Mouse (Mus musculus): ENCODE measurements at regions not wholly inside any gene's neighbourhood (a gene's known extent, or its start where the extent isn't known, plus 50 kb on each side); places are given as distances from the start of the nearest gene placed in this dataset.

DNA sequence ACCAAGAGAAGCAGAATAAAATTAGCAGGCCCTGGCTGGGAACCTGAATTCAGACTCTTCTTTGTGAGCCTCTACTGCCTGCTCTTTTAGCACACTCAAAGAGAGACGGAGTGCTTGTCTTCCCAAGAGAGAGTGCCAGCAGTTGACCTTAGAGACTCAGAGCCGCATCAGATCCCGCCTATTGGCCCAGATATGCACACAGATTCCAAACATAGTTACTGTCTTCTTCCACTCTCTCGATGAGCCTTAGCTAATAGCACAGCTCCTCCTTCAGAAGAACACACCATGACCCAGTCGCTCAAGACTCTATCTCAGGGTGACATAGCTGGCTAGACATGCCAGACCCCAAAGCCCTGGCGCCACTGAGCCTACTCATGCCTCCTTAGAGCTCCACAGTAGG lies 139.8 kb downstream of the Fgf18 start:
- Histone ChIP-seq H3K9me3 (replicated peaks) (no peaks in the 10 kb centered on the region), H3K4me1 (peaks cover 4% of the 10 kb centered on the region; the same call in 1 of the 2 replicates), H3K4me3 (no peak overlapping the region), H3K27ac (replicated peaks) (no peak overlapping the region), H3K27me3 (ENCODE audit: low read depth, poor library complexity, severe bottlenecking) (no peaks in the 10 kb centered on the region), H3K36me3 (no peaks in the 10 kb centered on the region)
- DNase-seq (ENCODE audit: low spot score) = no peak
- WGBS = 84% methylated on average over 6 of the region's 6 CpGs

DNA sequence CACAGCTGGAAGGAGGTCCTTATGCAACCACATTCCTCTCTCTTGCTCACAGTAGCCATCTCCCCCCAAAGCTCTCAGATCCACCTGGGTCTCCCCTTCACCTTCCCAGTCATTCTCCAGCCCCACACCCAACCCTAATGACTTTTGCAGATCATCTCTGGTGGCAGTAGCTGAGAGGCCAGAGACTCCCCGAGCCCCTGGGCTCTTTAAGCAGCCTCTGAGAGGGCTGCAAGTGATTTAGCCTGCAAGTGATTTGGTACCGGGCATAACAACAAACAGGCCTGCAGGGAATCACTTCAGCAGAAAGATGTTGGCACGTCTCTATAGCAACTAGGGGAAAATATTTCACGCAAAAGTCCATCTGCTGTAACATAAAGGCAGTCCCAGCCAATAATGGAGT lies 142.0 kb downstream of the Fgf18 start:
- Histone ChIP-seq H3K4me1 (peaks cover 4% of the 10 kb centered on the region; the same call in 1 of the 2 replicates), H3K9me3 (replicated peaks) (no peaks in the 10 kb centered on the region), H3K4me3 (no peak overlapping the region), H3K36me3 (no peaks in the 10 kb centered on the region), H3K27me3 (ENCODE audit: low read depth, poor library complexity, severe bottlenecking) (no peaks in the 10 kb centered on the region), H3K27ac (replicated peaks) (no peak overlapping the region)
- DNase-seq (ENCODE audit: low spot score) = no peak
- WGBS = 59% methylated on average over 4 of the region's 4 CpGs

DNA sequence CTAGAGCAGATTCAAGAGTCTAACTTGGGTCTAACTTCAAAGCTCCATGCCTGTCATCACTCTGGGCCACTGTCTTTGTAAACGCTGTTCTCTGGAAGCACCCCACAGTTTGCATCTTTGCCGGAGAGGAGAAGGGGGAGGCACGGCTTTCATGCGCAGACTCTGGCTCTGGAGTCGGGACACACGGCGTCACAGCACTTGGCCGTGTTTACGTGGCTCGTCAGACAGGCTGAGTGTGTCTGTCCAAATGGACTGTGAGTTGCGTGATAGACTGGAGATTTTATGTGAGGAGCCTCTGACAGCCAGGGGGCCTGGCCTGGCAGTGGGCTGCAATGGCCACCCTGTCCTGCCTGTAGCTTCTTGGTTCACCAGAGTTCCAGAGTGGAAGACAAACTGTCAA lies 142.6 kb downstream of the Fgf18 start:
- H3K27me3 ChIP-seq (ENCODE audit: low read depth, poor library complexity, severe bottlenecking) = no peaks in the 10 kb centered on the region
- 92% methylated on average over 11 of the region's 11 CpGs for WGBS
- no peak for DNase-seq (ENCODE audit: low spot score)
- H3K4me3 ChIP-seq = no peak overlapping the region
- peaks cover 4% of the 10 kb centered on the region; the same call in 1 of the 2 replicates for H3K4me1 ChIP-seq
- no peaks in the 10 kb centered on the region for H3K36me3 ChIP-seq
- no peak overlapping the region for H3K27ac ChIP-seq (replicated peaks)
- no peaks in the 10 kb centered on the region for H3K9me3 ChIP-seq (replicated peaks)

DNA sequence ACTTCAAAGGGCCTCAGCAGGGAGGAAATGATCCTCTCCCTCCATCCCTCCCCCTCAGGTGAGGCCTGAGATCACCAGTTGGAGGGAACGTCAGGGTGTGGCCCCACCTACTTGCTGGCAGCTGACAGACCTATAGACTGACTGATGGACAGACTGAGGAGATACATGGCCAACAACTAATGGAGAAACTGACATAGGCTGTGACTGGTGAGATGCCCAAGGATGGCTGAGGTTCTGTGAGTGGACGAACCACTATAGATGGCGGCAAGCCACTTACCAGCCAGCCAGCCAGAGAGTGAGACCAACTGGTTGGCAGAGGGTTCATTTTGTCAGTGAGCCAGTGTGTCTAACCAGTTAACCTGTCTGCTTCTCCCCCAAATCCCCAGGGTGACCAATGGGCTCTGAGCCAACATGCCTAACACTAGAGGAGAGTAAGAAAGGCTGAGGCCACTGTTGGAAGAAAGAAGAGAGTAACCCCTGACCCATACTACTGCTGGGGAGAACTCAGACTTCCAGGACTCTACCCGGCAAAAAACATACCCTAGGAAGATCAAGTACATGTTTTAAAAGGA lies 147.4 kb downstream of the Fgf18 start:
- DNase-seq (ENCODE audit: low spot score) = no peak
- WGBS = 80% methylated on average over 4 of the region's 4 CpGs
- Histone ChIP-seq H3K36me3 (no peaks in the 10 kb centered on the region), H3K9me3 (replicated peaks) (no peaks in the 10 kb centered on the region), H3K4me1 (no peaks in the 10 kb centered on the region), H3K27ac (replicated peaks) (no peak overlapping the region), H3K4me3 (no peak overlapping the region), H3K27me3 (ENCODE audit: low read depth, poor library complexity, severe bottlenecking) (no peaks in the 10 kb centered on the region)

- no peak overlapping the region for H3K27ac ChIP-seq (replicated peaks)
- no peak overlapping the region for H3K4me3 ChIP-seq
- no peaks in the 10 kb centered on the region for H3K4me1 ChIP-seq
- no peaks in the 10 kb centered on the region for H3K9me3 ChIP-seq (replicated peaks)
- no peaks in the 10 kb centered on the region for H3K36me3 ChIP-seq
- H3K27me3 ChIP-seq (ENCODE audit: low read depth, poor library complexity, severe bottlenecking) = no peaks in the 10 kb centered on the region
- WGBS = 83% methylated on average over 14 of the region's 14 CpGs
- no peak for DNase-seq (ENCODE audit: low spot score)
These were observed 148.3 kb downstream of the Fgf18 start for GRCm38 (mm10) chr11:32998687-32999605.

- no peak for DNase-seq (ENCODE audit: low spot score)
- no peaks in the 10 kb centered on the region for H3K4me1 ChIP-seq
- no peak overlapping the region for H3K27ac ChIP-seq (replicated peaks)
- no peaks in the 10 kb centered on the region for H3K27me3 ChIP-seq (ENCODE audit: low read depth, poor library complexity, severe bottlenecking)
- no peaks in the 10 kb centered on the region for H3K36me3 ChIP-seq
- no peak overlapping the region for H3K4me3 ChIP-seq
- H3K9me3 ChIP-seq (replicated peaks) = no peaks in the 10 kb centered on the region
- 76% methylated on average over 4 of the region's 4 CpGs for WGBS
These were observed 152.8 kb downstream of the Fgf18 start for GRCm38 (mm10) chr11:32994391-32994790.

- H3K4me1 ChIP-seq = no peaks in the 10 kb centered on the region
- 90% methylated on average over 8 of the region's 8 CpGs for WGBS
- no peaks in the 10 kb centered on the region for H3K9me3 ChIP-seq (replicated peaks)
- no peaks in the 10 kb centered on the region for H3K36me3 ChIP-seq
- H3K27me3 ChIP-seq (ENCODE audit: low read depth, poor library complexity, severe bottlenecking) = no peaks in the 10 kb centered on the region
- no peak overlapping the region for H3K27ac ChIP-seq (replicated peaks)
- no peak overlapping the region for H3K4me3 ChIP-seq
- no peak for DNase-seq (ENCODE audit: low spot score)
These were observed 153.8 kb downstream of the Fgf18 start for GRCm38 (mm10) chr11:32993439-32993838.

DNA sequence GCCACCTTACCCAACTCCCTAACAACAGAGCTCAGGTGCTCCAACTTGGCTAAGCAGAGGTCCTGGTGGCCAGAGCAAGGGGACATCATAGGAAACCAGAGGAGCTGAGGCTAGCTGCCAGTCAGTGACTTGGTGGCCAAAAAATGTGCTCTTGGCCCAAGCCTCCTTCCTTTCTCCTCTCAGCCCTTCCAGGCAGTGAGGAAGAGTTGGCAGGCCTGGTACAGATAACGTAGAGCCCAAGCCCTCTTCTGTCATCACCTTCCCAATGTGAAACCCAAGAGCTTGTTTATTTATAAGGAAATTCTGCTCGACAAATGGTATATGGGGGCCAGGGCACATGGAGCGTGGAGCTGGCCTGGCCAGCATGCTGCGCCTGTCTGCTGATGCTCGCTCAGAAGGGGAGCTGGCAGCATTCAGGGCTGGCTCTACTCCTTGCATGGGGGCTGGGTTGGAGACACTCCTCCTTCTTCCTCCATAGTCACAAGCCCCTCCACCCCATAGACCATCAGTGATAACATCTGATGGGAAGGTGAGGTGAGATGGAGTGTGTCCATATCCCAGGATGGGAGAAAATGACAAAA lies 156.1 kb downstream of the Fgf18 start:
- no peak overlapping the region for H3K27ac ChIP-seq (replicated peaks)
- H3K27me3 ChIP-seq (ENCODE audit: low read depth, poor library complexity, severe bottlenecking) = no peaks in the 10 kb centered on the region
- no peaks in the 10 kb centered on the region for H3K36me3 ChIP-seq
- H3K4me3 ChIP-seq = no peak overlapping the region
- WGBS = 86% methylated on average over 5 of the region's 5 CpGs
- no peaks in the 10 kb centered on the region for H3K4me1 ChIP-seq
- no peak for DNase-seq (ENCODE audit: low spot score)
- no peaks in the 10 kb centered on the region for H3K9me3 ChIP-seq (replicated peaks)

DNA sequence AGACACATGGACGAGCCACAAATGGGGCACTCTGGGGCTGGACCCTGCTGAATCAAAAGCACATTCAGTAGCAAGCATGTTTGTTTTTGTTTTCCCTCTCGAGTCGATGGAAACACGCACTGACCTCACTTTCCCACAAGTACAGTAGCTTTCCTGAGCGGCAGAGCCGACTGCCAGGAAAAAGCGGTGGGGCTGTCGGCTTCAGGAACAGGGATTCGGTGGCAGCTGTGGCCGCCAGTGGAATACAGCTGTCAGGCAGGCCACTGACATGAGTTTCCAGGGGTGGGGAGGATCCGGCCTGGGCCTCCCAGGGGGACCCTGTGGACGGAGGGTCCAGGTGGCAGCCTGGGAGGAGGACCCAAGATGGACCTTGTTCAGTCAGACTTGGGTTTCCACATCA lies 157.0 kb downstream of the Fgf18 start:
- 86% methylated on average over 12 of the region's 12 CpGs for WGBS

DNA sequence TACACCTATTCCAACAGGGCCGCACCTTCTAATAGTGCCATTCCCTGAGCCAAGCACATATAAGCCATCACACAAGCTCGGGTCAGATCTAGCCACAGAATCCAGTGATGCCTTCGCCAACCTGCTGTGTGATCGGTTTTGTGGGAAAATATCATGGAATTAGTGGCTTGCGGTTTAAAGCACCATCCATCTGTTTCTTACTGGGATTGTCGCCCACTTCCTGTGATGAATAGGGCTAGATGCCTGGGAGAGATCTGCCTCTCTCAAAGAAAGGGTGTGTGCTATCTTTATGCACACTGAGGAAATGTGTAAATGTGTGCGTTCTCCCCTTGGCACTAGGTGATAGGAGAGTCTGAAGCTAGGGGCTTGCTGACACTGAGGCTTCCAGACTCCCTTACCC lies 154.5 kb upstream of the Smim23 start:
- H3K4me1 ChIP-seq = no peaks in the 10 kb centered on the region
- no peak for DNase-seq (ENCODE audit: low spot score)
- no peaks in the 10 kb centered on the region for H3K27me3 ChIP-seq (ENCODE audit: low read depth, poor library complexity, severe bottlenecking)
- 91% methylated on average over 7 of the region's 7 CpGs for WGBS
- H3K36me3 ChIP-seq = no peaks in the 10 kb centered on the region
- no peak overlapping the region for H3K4me3 ChIP-seq
- no peak overlapping the region for H3K27ac ChIP-seq (replicated peaks)
- H3K9me3 ChIP-seq (replicated peaks) = peaks cover 9% of the 10 kb centered on the region; the same call in 1 of the 2 replicates

More for the DNA sequence above, 157.0 kb downstream of the Fgf18 start:
- H3K27me3 ChIP-seq (ENCODE audit: low read depth, poor library complexity, severe bottlenecking) = no peaks in the 10 kb centered on the region
- DNase-seq (ENCODE audit: low spot score) = no peak
- H3K27ac ChIP-seq (replicated peaks) = no peak overlapping the region
- H3K9me3 ChIP-seq (replicated peaks) = no peaks in the 10 kb centered on the region
- no peaks in the 10 kb centered on the region for H3K4me1 ChIP-seq
- no peaks in the 10 kb centered on the region for H3K36me3 ChIP-seq
- H3K4me3 ChIP-seq = no peak overlapping the region

DNA sequence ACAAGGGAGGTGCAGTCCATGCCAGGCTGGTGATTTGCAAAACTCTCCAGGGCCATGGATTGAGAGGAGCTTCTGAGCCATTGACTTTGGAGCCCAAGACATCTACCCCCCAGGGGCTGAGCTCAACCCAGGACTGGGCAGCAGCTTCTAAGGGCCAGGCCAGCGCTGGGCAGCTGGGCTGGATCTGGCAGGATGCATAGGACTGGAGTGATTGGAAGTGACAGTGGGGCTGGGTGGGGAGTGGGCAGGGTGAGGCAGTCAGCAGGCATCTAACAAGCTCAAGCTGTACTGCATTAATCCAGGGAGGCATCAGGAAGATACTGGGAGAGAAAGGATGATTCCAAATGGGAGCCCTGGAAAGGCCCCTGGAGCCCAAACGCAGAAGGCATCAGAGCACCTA lies 152.2 kb upstream of the Smim23 start:
- H3K27ac ChIP-seq (replicated peaks) = no peak overlapping the region
- H3K27me3 ChIP-seq (ENCODE audit: low read depth, poor library complexity, severe bottlenecking) = no peaks in the 10 kb centered on the region
- H3K4me3 ChIP-seq = no peak overlapping the region
- no peak for DNase-seq (ENCODE audit: low spot score)
- no peaks in the 10 kb centered on the region for H3K4me1 ChIP-seq
- WGBS = 77% methylated on average over 2 of the region's 2 CpGs
- H3K9me3 ChIP-seq (replicated peaks) = peaks cover 9% of the 10 kb centered on the region; the same call in 1 of the 2 replicates
- H3K36me3 ChIP-seq = no peaks in the 10 kb centered on the region

DNA sequence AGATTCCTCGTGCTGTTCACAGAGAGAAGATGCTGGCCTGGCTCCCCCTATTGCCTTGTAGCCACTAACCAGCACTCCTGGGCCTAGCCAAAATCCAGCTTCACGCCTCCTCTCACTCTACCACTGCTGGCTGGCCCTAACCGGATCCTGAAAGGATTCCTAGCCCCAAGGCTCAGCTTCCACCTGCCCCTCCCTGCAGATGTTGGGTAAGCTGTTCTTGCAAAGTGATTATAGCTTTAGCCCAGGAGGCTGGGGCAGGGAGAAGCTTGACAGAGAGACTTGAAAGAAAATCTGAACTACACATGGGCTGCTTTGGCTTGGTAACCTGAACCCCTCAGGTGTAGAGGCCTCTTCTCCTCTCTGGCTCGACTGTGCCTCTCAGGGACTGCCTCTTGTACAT lies 149.0 kb upstream of the Smim23 start:
- H3K36me3 ChIP-seq = no peaks in the 10 kb centered on the region
- 0 out of 2 replicates have a peak, but pooled peaks cover under 1% of the 10 kb centered on the region for H3K27me3 ChIP-seq (ENCODE audit: low read depth, poor library complexity, severe bottlenecking)
- WGBS = 62% methylated on average over 4 of the region's 4 CpGs
- H3K4me3 ChIP-seq = no peak overlapping the region
- H3K27ac ChIP-seq (replicated peaks) = no peak overlapping the region
- H3K4me1 ChIP-seq = no peaks in the 10 kb centered on the region
- H3K9me3 ChIP-seq (replicated peaks) = no peaks in the 10 kb centered on the region
- DNase-seq (ENCODE audit: low spot score) = no peak

DNA sequence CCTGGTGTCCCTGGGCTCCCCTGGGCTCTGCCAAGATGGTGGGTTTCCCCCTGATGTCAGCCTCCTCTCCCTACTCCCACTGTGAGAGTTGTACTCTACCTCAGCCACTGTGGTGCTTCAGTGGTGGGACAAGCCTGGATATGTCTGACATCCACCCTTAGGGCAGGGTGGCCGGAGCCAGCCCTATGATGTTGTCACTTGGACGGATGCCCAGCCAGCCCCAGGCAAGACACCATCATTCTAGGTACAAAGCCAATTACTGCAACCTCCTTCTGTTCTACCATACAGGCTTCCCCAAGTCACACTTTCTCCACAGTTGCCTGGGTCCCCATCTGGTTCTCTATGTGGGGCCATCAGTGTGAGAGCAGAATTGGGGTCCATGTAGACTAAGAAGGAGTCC lies 141.0 kb upstream of the Smim23 start:
- Histone ChIP-seq H3K36me3 (no peaks in the 10 kb centered on the region), H3K4me1 (peaks cover 17% of the 10 kb centered on the region), H3K4me3 (no peak overlapping the region), H3K27me3 (ENCODE audit: low read depth, poor library complexity, severe bottlenecking) (peaks cover 39% of the 10 kb centered on the region), H3K9me3 (replicated peaks) (no peaks in the 10 kb centered on the region), H3K27ac (replicated peaks) (no peak overlapping the region)
- DNase-seq (ENCODE audit: low spot score) = no peak
- WGBS = 82% methylated on average over 2 of the region's 2 CpGs
